Mouse (Mus musculus) right cerebral cortex, adult 2 months (tissue): Measurements from ENCODE around the gene 2310022B05Rik.

Experiments used
- DNase-seq, 2 experiments: peaks; one replicate each; pipeline ENCODE4 v3.0.0; 2021 to 2022; ENCODE audit warnings: low spot score in 2 of 2

The 2310022B05Rik gene

DNA sequence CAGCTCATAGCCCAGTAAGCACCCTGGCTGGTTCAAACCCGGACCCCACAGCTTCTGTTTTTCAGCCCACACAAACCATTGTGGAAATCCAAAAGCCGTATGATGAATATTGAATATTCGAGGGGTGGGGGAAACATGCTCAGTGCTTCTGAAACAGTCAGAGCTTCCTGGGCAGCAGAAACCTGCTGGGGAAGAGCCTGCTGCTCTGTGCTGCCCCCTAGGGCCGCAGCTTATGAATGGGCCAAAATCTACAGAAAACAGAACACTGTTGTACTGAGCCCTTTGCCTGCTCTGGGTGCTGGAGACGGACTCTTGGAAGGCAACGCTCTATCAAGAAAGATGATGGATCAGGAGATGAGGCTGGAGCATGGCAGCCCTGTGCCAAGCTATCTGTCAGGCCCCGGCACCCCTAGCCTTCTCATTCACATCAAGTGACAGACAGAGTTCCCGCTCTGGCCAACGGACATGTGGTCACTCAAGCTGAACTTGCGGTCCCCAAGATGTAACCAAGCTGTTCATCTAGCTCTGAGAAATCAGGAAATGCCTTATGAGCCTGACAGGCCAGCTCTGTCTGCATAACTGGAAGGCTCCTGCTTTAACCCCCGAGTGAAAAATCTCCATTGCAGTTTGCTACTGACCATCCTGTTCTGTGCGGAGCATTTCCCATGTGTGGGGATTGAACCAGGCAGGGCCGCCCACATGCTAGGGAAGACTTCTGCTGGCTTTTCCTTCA lies 54.8 kb downstream of the 2310022B05Rik start:
- DNase-seq, result no peak

DNA sequence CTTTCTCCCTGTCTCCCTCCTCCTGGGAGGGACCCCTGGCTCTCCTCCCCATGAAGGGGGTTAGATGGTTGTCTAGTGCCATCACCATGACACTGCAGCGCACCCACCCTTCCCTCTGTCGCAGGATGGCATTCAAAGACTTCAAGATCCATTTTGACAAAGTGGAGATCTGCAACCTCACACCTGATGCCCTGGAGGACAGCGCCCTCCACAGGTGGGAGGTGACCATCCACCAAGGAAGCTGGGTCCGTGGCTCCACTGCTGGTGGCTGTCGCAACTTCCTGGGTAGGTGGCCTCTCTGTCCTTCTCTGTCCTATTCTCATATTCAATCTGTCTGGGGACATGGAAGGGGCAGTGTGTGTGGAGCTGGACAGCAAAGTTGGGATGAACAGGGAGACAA lies 59.1 kb downstream of the 2310022B05Rik start:
- no peak for DNase-seq

DNA sequence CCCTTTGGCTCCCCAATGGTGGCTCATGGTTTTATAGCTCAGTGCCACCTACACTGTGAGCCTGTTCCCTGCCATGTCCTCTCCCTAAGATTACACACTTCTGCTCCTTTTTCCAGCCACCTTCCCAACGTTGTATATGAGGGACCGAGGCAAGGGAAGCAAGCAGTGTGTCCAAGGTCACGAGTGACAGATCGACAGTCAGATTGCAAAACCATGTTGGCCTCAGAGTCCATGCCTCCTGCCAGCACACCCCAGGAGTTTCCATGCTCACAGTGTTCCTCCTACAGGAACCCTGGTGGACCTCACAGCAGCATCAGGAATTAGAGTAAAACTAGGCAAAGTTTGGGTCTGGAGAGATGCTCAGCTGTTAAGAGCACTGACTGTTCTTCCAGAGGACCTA lies 73.8 kb downstream of the 2310022B05Rik start:
- no peak for DNase-seq

DNA sequence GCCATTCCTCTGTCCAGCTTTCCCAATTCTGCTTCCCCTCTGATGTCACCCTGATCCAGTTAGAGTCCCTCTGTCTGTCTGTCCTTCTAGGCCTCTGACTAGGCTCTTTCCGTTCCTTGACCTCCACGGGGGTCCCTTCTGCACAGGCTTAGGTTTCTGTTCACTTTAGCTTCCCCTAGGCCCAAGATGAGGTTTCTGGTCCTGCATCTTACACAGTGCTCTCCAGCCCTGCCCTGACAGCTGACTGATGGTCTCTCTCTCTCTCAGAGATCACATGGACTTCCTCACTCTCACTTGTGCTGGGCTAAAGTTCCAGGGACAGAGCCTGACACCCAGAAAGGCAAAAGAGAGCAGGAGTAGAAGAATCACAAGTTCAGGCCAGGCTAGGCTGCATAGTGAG lies 76.6 kb downstream of the 2310022B05Rik start:
- no peak for DNase-seq
